Mouse (Mus musculus) CD4-positive helper T cell, adult 2 months (primary cell): Measurements from ENCODE around the gene Stx4a.
A peak's percentile ranks its signal among the peaks of the same experiment; 100 is the strongest.
"Not testable (repeated sequence)": the region's sequence is repeated elsewhere in the genome, so short reads cannot be mapped to it uniquely, and the experiment has no call there.

Source experiments
- DNase-seq: peaks from one replicate; pipeline ENCODE4 v3.0.0-alpha.2; 2012; ENCODE audit warnings: low read depth, missing footprints, low spot score

Gene Stx4a

GRCm38 (mm10) chr7:127824176-127824871, at the start of gene Stx4a, which contains the start of gene Stx1b:
Gene Stx4a (plus strand): TSS chr7:127824294.
Gene Stx1b (minus strand): TSS chr7:127824549.
- no peak for DNase-seq

GRCm38 (mm10) chr7:127775837-127776236, 48.3 kb upstream of the Stx4a start:
- not testable (repeated sequence) for DNase-seq

- DNase-seq = peak; percentile 85
Measured at GRCm38 (mm10) chr7:127776426-127776825, 47.7 kb upstream of the Stx4a start, which contains the start of gene Setd1a. Gene Setd1a (plus strand): TSS chr7:127776670.

- peak; percentile 99 for DNase-seq
Measured at GRCm38 (mm10) chr7:127776878-127777473, 47.1 kb upstream of the Stx4a start.

- no peak for DNase-seq
Measured at GRCm38 (mm10) chr7:127777474-127778266, 46.4 kb upstream of the Stx4a start.

GRCm38 (mm10) chr7:127778350-127778749, 45.7 kb upstream of the Stx4a start:
- no peak for DNase-seq

- no peak for DNase-seq
Measured at GRCm38 (mm10) chr7:127785308-127785707, 38.8 kb upstream of the Stx4a start, which contains the start of gene Gm49388. Gene Gm49388 (plus strand): TSS chr7:127785608.

- no peak for DNase-seq
Measured at GRCm38 (mm10) chr7:127797076-127797845, 26.8 kb upstream of the Stx4a start.

GRCm38 (mm10) chr7:127798591-127798990, 25.5 kb upstream of the Stx4a start:
- DNase-seq = no peak

- no peak for DNase-seq
Measured at GRCm38 (mm10) chr7:127799211-127799610, 24.9 kb upstream of the Stx4a start.

- DNase-seq = no peak
Measured at GRCm38 (mm10) chr7:127799738-127800137, 24.4 kb upstream of the Stx4a start.

GRCm38 (mm10) chr7:127800435-127801009, 23.6 kb upstream of the Stx4a start, which contains the start of gene Hsd3b7:
Gene Hsd3b7 (plus strand): TSS chr7:127800604.
- peak; percentile 73 for DNase-seq

- DNase-seq = no peak
Measured at GRCm38 (mm10) chr7:127801010-127801621, 23.0 kb upstream of the Stx4a start.

GRCm38 (mm10) chr7:127802313-127802712, 21.8 kb upstream of the Stx4a start:
- no peak for DNase-seq

- DNase-seq = no peak
Measured at GRCm38 (mm10) chr7:127808821-127809220, 15.3 kb upstream of the Stx4a start.

GRCm38 (mm10) chr7:127809846-127810245, 14.2 kb upstream of the Stx4a start:
- no peak for DNase-seq

- DNase-seq = no peak
Measured at GRCm38 (mm10) chr7:127810650-127811049, 13.4 kb upstream of the Stx4a start.

GRCm38 (mm10) chr7:127811240-127811639, 12.9 kb upstream of the Stx4a start:
- no peak for DNase-seq

GRCm38 (mm10) chr7:127812292-127812691, 11.8 kb upstream of the Stx4a start:
- DNase-seq = no peak

GRCm38 (mm10) chr7:127813821-127814220, 10.3 kb upstream of the Stx4a start:
- DNase-seq = no peak
